Mouse (Mus musculus): ENCODE data around the gene Camta1.

GRCm38 (mm10) chr4:151118883-151119282 lies 742.8 kb downstream of the Camta1 start:
- no peak for TF ChIP-seq CTCF (IDR thresholded peaks at IDR 0.05; ENCODE audit: low read depth)
- no peak for TF ChIP-seq EP300 (optimal IDR thresholded peaks at IDR 0.05)

Data from stomach, postnatal 0 days (tissue).